Mouse (Mus musculus) megakaryocyte, adult 5-6 weeks (primary cell): Measurements from ENCODE around the gene Agbl3. TPM values are rescaled to one million over a fixed set of nuclear protein-coding genes. Genes with fewer than 3 reads are reported as not detected.

Source experiments
- ATAC-seq: 2 replicates; pipeline ENCODE4 v1.8.0; 2016; ENCODE audit warnings: mild to moderate bottlenecking, inconsistent platforms; ENCODE audit not compliant: poor library complexity, severe bottlenecking
- total RNA-seq, 2 experiments: library from RNA; stranded (forward) in 1 of 2; stranded (reverse) in 1 of 2; fragments of 153-499, 151-499 nt in 1 of 2; fragments of 221-1000, 200-1000 nt in 1 of 2; gene quantifications; 2 replicates each; pipeline versions ENCODE4 v1.2.3 to v1.2.4; 2015 to 2017

The Agbl3 gene
- total RNA-seq (2015) = 2.3 and 2.9 TPM in 2 replicates
- 1.1 TPM in 2 replicates for total RNA-seq (2017)

- ATAC-seq = peak; percentile 90
Measured at GRCm38 (mm10) chr6:34780231-34780942, at the start of gene Agbl3. Gene Agbl3 (plus strand): TSS chr6:34780432.

- no peak for ATAC-seq
Measured at GRCm38 (mm10) chr6:34731007-34731406, 49.2 kb upstream of the Agbl3 start.

- ATAC-seq = no peak
Measured at GRCm38 (mm10) chr6:34731529-34731928, 48.7 kb upstream of the Agbl3 start.

- ATAC-seq = no peak
Measured at GRCm38 (mm10) chr6:34734940-34735695, 45.1 kb upstream of the Agbl3 start.

GRCm38 (mm10) chr6:34736934-34737333 is 43.3 kb upstream of the Agbl3 start:
- ATAC-seq = no peak

GRCm38 (mm10) chr6:34743946-34744345 is 36.3 kb upstream of the Agbl3 start:
- ATAC-seq = no peak

GRCm38 (mm10) chr6:34747846-34748245 is 32.4 kb upstream of the Agbl3 start:
- no peak for ATAC-seq

GRCm38 (mm10) chr6:34748566-34748965 is 31.7 kb upstream of the Agbl3 start:
- no peak for ATAC-seq

GRCm38 (mm10) chr6:34749526-34749925 is 30.7 kb upstream of the Agbl3 start:
- no peak for ATAC-seq

GRCm38 (mm10) chr6:34750487-34751120 is 29.6 kb upstream of the Agbl3 start:
- no peak for ATAC-seq

- no peak for ATAC-seq
Measured at GRCm38 (mm10) chr6:34751625-34752024, 28.6 kb upstream of the Agbl3 start.

GRCm38 (mm10) chr6:34754448-34754847 is 25.8 kb upstream of the Agbl3 start:
- peak; percentile 59 for ATAC-seq

GRCm38 (mm10) chr6:34758340-34758739 is 21.9 kb upstream of the Agbl3 start:
- ATAC-seq = no peak

- ATAC-seq = peak; percentile 62; the same call in 1 of the 2 replicates
Measured at GRCm38 (mm10) chr6:34760023-34760422, 20.2 kb upstream of the Agbl3 start.

- no peak for ATAC-seq
Measured at GRCm38 (mm10) chr6:34765721-34766120, 14.5 kb upstream of the Agbl3 start.

GRCm38 (mm10) chr6:34769984-34770383 is 10.2 kb upstream of the Agbl3 start:
- no peak for ATAC-seq

- ATAC-seq = no peak
Measured at GRCm38 (mm10) chr6:34770491-34770890, 9.7 kb upstream of the Agbl3 start.

- ATAC-seq = no peak
Measured at GRCm38 (mm10) chr6:34776396-34776795, 3.8 kb upstream of the Agbl3 start.

- no peak for ATAC-seq
Measured at GRCm38 (mm10) chr6:34777094-34777493, 3.1 kb upstream of the Agbl3 start.

GRCm38 (mm10) chr6:34777981-34778668 is 2.1 kb upstream of the Agbl3 start:
- no peak for ATAC-seq

- no peak for ATAC-seq
Measured at GRCm38 (mm10) chr6:34780943-34781289, 684 bp downstream of the Agbl3 start.
